Mouse (Mus musculus) granulocyte monocyte progenitor cell, adult 5-6 weeks (primary cell): ENCODE results near the gene Igsf1. TPM values are rescaled to one million over a fixed set of nuclear protein-coding genes. Genes with fewer than 3 reads are reported as not detected.

Experiments
- ATAC-seq: replicated peaks from 2 replicates; pipeline ENCODE4 v1.8.0; 2016; ENCODE audit warnings: mild to moderate bottlenecking, moderate TSS enrichment, inconsistent platforms; ENCODE audit not compliant: poor library complexity, severe bottlenecking
- total RNA-seq, 2 experiments: library from RNA; stranded (forward) in 1 of 2; stranded (reverse) in 1 of 2; fragments of 200-712, 200-1000 nt in 1 of 2; fragments of >200 nt in 1 of 2; fragmentation: Nextera tagmentation in 1 of 2; gene quantifications; 2 replicates each; pipeline ENCODE4 v1.2.3; 2014 to 2017

The Igsf1 gene
- total RNA-seq (2014; fragmentation: Nextera tagmentation) (not detected in 2 replicates), total RNA-seq (2017) (not detected in 2 replicates)

GRCm38 (mm10) chrX:49797213-49798019, at the start of gene Igsf1:
Gene Igsf1, minus strand, starts transcription at chrX:49797749.
- ATAC-seq, result no peak

- ATAC-seq, result no peak
Measured at GRCm38 (mm10) chrX:49770828-49771227, 26.7 kb downstream of the Igsf1 start.

GRCm38 (mm10) chrX:49745192-49745591, 52.4 kb downstream of the Igsf1 start:
- no peak for ATAC-seq

- ATAC-seq, result no peak
Measured at GRCm38 (mm10) chrX:49734959-49735358, 62.6 kb downstream of the Igsf1 start, which contains the start of gene Olfr1321. Gene Olfr1321, minus strand, starts transcription at chrX:49735059.

Other genes with a start within 250 kb of the Igsf1 start
- gene Olfr1320, start 125.4 kb downstream of the Igsf1 start, total RNA-seq (2014; fragmentation: Nextera tagmentation), result not detected in 2 replicates
- gene Olfr1320, start 125.4 kb downstream of the Igsf1 start, total RNA-seq (2017), result not detected in 2 replicates
- gene Olfr1321, start 62.7 kb downstream of the Igsf1 start, total RNA-seq (2014; fragmentation: Nextera tagmentation), result not detected in 2 replicates
- gene Olfr1321, start 62.7 kb downstream of the Igsf1 start, total RNA-seq (2017), result not detected in 2 replicates
- gene Olfr1322, start 93.7 kb upstream of the Igsf1 start, total RNA-seq (2014; fragmentation: Nextera tagmentation), result not detected in 2 replicates
- gene Olfr1322, start 93.7 kb upstream of the Igsf1 start, total RNA-seq (2017), result not detected in 2 replicates
- gene Olfr1323, start 221.6 kb upstream of the Igsf1 start, total RNA-seq (2014; fragmentation: Nextera tagmentation), result not detected in 2 replicates
- not detected in 2 replicates for gene Olfr1323, start 221.6 kb upstream of the Igsf1 start, total RNA-seq (2017)